Mouse (Mus musculus): ENCODE measurements around the gene Atp1b2. TPM values are rescaled to one million over a fixed set of nuclear protein-coding genes. Genes with fewer than 3 reads are reported as not detected.

Atp1b2 gene
- polyA plus RNA-seq (2014; fragmentation: Nextera tagmentation; extraction: Ambion mirVana): 5.2 and 6.0 TPM in 2 replicates

DNA sequence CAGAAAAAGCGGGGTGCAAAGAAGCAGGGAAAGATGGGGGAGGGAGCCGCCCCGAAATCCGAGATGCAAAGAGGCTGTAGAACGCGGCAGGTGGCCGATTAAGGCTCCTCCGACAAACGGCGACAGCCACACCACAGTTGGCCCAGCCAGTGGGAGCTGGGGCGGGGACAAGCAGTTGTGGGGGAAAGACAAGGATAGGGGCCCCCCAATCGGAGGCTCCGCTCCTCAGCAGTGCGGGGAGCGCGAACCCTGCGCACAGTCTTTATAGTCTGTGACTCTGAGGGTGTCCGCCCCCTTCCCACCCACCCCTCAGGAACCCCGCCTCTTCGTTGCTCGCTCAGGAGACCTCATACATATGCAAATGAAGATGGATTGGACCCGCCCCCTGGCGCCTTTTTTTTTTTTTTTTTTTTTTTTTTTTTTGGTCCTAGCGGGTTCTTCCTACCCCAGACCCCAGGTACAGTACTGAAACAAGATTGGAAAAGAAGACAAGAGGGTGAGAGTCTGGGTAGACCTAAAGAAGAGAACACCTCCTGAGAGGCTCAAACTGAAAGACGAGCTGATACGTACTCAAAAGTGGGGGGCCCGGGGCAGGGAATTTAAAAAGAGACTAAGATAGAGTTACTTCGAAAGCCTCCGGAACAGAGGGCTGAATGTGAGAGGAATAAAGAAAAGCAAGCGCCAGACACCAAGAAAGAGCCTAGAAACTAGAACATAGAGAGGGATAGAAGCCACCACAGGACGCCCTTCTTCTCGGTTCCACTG lies at the start of gene Atp1b2:
Gene Atp1b2, minus strand, starts transcription at position 217 of the 765 bp plus-strand sequence.
- no peaks in the 10 kb centered on the region for H3K9me3 ChIP-seq (replicated peaks; ENCODE audit: control insufficient read depth, low read length)
- peak within 1 kb of the TSS; percentile 25; the same call in 1 of the 2 replicates for H3K27ac ChIP-seq (replicated peaks; ENCODE audit: low read depth, low read length)
- ATAC-seq (replicated peaks; ENCODE audit: insufficient number of reproducible peaks, low FRiP score, low TSS enrichment, low read depth) (peak; percentile 82), DNase-seq (ENCODE audit: low spot score) (peak; percentile 81)
- H3K4me1 ChIP-seq (ENCODE audit: control insufficient read depth, insufficient read depth, low read length): no peaks in the 10 kb centered on the region; the same call in 1 of the 2 replicates
- peak within 1 kb of the TSS; percentile 56 for H3K4me3 ChIP-seq (ENCODE audit: low read depth, low read length)
- peak within 1 kb of the TSS; percentile 64 for H3K9ac ChIP-seq (replicated peaks; ENCODE audit: low read length)
- no peaks in the 10 kb centered on the region for H3K36me3 ChIP-seq (replicated peaks; ENCODE audit: control insufficient read depth, insufficient read depth, low read depth, low read length)
- WGBS: 3% methylated on average over 32 of the region's 32 CpGs
- H3K27me3 ChIP-seq (ENCODE audit: control insufficient read depth, insufficient read depth, low read length): peaks cover 10% of the 10 kb centered on the region
- peak within 1 kb of the TSS; percentile 100 for H3K4me2 ChIP-seq (ENCODE audit: low read depth, low read length)

- Histone ChIP-seq H3K9ac (replicated peaks; ENCODE audit: low read length) (no peak overlapping the region), H3K9me3 (replicated peaks; ENCODE audit: control insufficient read depth, low read length) (no peaks in the 10 kb centered on the region), H3K36me3 (replicated peaks; ENCODE audit: control insufficient read depth, insufficient read depth, low read depth, low read length) (peaks cover 28% of the 10 kb centered on the region), H3K4me1 (ENCODE audit: control insufficient read depth, insufficient read depth, low read length) (no peaks in the 10 kb centered on the region; the same call in 1 of the 2 replicates), H3K27ac (replicated peaks; ENCODE audit: low read depth, low read length) (no peak overlapping the region), H3K4me2 (ENCODE audit: low read depth, low read length) (no peak overlapping the region), H3K27me3 (ENCODE audit: control insufficient read depth, insufficient read depth, low read length) (no peaks in the 10 kb centered on the region), H3K4me3 (ENCODE audit: low read depth, low read length) (no peak overlapping the region)
- 31% methylated on average over 9 of the region's 9 CpGs for WGBS
- DNase-seq (ENCODE audit: low spot score) (no peak), ATAC-seq (replicated peaks; ENCODE audit: insufficient number of reproducible peaks, low FRiP score, low TSS enrichment, low read depth) (no peak)
These were observed 49.0 kb upstream of the Atp1b2 start for GRCm38 (mm10) chr11:69654760-69655159.

DNA sequence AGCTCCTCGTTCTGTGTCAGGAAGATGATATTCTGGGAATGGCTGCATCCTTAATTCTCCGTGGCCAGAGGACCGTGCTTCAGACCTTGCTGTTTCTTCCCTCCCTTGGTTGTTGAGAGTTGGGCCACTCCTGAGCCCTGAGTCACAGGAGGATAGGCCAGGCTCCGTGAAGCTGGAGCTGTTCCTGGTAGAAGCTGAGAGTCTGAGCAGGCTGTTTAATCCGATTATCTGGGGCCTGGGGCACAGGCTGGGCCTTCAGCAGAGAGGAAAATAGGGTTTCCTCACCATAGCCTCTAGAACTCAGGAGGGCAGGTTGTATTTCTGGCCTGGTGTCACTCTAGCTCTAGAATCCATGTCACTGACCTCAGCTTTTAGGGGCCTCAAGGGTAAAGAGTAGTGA lies 47.7 kb upstream of the Atp1b2 start:
- Histone ChIP-seq H3K9ac (replicated peaks; ENCODE audit: low read length) (no peak overlapping the region), H3K27me3 (ENCODE audit: control insufficient read depth, insufficient read depth, low read length) (no peaks in the 10 kb centered on the region), H3K4me2 (ENCODE audit: low read depth, low read length) (no peak overlapping the region), H3K9me3 (replicated peaks; ENCODE audit: control insufficient read depth, low read length) (no peaks in the 10 kb centered on the region), H3K4me1 (ENCODE audit: control insufficient read depth, insufficient read depth, low read length) (no peaks in the 10 kb centered on the region; the same call in 1 of the 2 replicates), H3K4me3 (ENCODE audit: low read depth, low read length) (no peak overlapping the region), H3K27ac (replicated peaks; ENCODE audit: low read depth, low read length) (no peak overlapping the region), H3K36me3 (replicated peaks; ENCODE audit: control insufficient read depth, insufficient read depth, low read depth, low read length) (peaks cover 29% of the 10 kb centered on the region)
- 70% methylated on average over 5 of the region's 5 CpGs for WGBS
- no peak for DNase-seq (ENCODE audit: low spot score)
- ATAC-seq (replicated peaks; ENCODE audit: insufficient number of reproducible peaks, low FRiP score, low TSS enrichment, low read depth): no peak

DNA sequence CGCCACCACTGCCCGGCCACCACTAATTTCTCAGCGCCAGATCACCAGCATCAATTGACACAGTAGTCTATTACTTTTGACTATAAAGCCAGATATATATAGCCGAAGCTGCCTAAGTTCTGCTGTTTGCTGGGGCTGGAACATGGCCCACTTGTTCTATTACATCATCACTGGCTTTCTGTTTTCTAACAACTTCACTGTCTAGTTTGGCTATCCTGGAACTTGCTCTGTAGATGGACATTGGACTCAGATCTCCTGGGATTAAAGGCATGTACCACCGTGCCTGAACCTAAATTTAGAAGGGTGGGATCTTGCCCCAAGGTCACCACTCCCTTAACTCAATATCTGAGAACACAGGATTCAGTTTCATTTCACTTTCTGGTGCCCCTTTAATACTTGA lies 40.1 kb upstream of the Atp1b2 start:
- DNase-seq (ENCODE audit: low spot score) (no peak), ATAC-seq (replicated peaks; ENCODE audit: insufficient number of reproducible peaks, low FRiP score, low TSS enrichment, low read depth) (no peak)
- no peaks in the 10 kb centered on the region for H3K27me3 ChIP-seq (ENCODE audit: control insufficient read depth, insufficient read depth, low read length)
- H3K4me3 ChIP-seq (ENCODE audit: low read depth, low read length): no peak overlapping the region
- no peaks in the 10 kb centered on the region for H3K9me3 ChIP-seq (replicated peaks; ENCODE audit: control insufficient read depth, low read length)
- H3K4me1 ChIP-seq (ENCODE audit: control insufficient read depth, insufficient read depth, low read length): no peaks in the 10 kb centered on the region
- H3K4me2 ChIP-seq (ENCODE audit: low read depth, low read length): no peak overlapping the region
- no peak overlapping the region for H3K9ac ChIP-seq (replicated peaks; ENCODE audit: low read length)
- 92% methylated on average over 5 of the region's 5 CpGs for WGBS
- H3K27ac ChIP-seq (replicated peaks; ENCODE audit: low read depth, low read length): no peak overlapping the region
- H3K36me3 ChIP-seq (replicated peaks; ENCODE audit: control insufficient read depth, insufficient read depth, low read depth, low read length): peaks cover 38% of the 10 kb centered on the region

- Histone ChIP-seq H3K4me1 (ENCODE audit: control insufficient read depth, insufficient read depth, low read length) (no peaks in the 10 kb centered on the region), H3K36me3 (replicated peaks; ENCODE audit: control insufficient read depth, insufficient read depth, low read depth, low read length) (peaks cover 3% of the 10 kb centered on the region), H3K27me3 (ENCODE audit: control insufficient read depth, insufficient read depth, low read length) (no peaks in the 10 kb centered on the region), H3K27ac (replicated peaks; ENCODE audit: low read depth, low read length) (no peak overlapping the region), H3K9me3 (replicated peaks; ENCODE audit: control insufficient read depth, low read length) (no peaks in the 10 kb centered on the region), H3K9ac (replicated peaks; ENCODE audit: low read length) (no peak overlapping the region), H3K4me2 (ENCODE audit: low read depth, low read length) (no peak overlapping the region), H3K4me3 (ENCODE audit: low read depth, low read length) (no peak overlapping the region)
- DNase-seq (ENCODE audit: low spot score) (no peak), ATAC-seq (replicated peaks; ENCODE audit: insufficient number of reproducible peaks, low FRiP score, low TSS enrichment, low read depth) (no peak)
- WGBS: 87% methylated on average over 3 of the region's 3 CpGs
These were observed 29.7 kb upstream of the Atp1b2 start for GRCm38 (mm10) chr11:69635471-69635870.

GRCm38 (mm10) chr11:69633128-69633866 lies 27.6 kb upstream of the Atp1b2 start:
- ATAC-seq (replicated peaks; ENCODE audit: insufficient number of reproducible peaks, low FRiP score, low TSS enrichment, low read depth) (peak; percentile 61), DNase-seq (ENCODE audit: low spot score) (no peak)
- WGBS: under 1% methylated on average over 37 of the region's 50 CpGs
- Histone ChIP-seq H3K4me1 (ENCODE audit: control insufficient read depth, insufficient read depth, low read length) (no peaks in the 10 kb centered on the region), H3K9ac (replicated peaks; ENCODE audit: low read length) (peak overlapping the region; percentile 97), H3K27ac (replicated peaks; ENCODE audit: low read depth, low read length) (peak overlapping the region; percentile 95), H3K4me3 (ENCODE audit: low read depth, low read length) (peak overlapping the region; percentile 98), H3K36me3 (replicated peaks; ENCODE audit: control insufficient read depth, insufficient read depth, low read depth, low read length) (no peaks in the 10 kb centered on the region; the same call in 1 of the 2 replicates), H3K27me3 (ENCODE audit: control insufficient read depth, insufficient read depth, low read length) (no peaks in the 10 kb centered on the region), H3K9me3 (replicated peaks; ENCODE audit: control insufficient read depth, low read length) (no peaks in the 10 kb centered on the region), H3K4me2 (ENCODE audit: low read depth, low read length) (peak overlapping the region; percentile 74)

DNA sequence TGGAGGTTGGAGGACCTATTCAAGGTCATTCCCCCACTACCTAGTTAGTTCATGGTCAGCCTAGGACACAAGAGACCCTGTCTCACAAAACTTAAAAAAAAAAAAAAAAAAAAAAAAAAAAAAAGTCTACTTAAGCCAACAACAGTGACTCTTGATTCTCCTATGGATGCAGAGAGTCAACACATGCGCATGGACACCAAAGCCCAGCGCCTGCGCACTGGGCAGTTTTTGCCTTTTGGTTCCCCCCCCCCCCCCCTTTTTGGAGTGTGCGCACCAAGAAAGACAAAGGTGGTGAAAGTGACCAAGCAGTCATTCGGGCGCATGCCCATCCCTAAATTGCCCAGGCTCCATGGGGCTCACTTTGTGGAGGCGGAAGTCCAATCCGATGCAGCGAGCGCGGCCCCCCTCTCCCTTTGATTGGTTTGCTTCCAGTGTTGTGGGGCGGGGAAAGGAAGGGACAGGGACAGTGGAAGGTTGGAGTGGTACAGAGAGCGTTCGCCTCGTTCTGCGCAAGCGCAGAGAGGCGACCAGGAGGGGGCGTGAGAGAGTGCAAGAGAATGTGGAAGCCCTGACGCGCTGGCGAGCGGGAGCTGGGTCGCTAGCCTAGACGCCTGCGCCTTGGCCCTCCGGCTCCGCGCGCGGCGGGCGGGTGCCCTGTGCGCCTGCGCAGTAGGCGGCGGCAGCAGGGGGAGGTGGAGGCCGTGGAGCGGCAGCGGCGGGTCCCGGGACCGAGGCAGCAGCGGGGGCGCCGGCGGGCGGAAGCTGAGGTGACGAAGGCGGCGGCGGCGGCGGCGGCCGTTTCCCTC lies 26.7 kb upstream of the Atp1b2 start, which contains the start of gene Fxr2:
Gene Fxr2, plus strand, starts transcription at position 707 of the 806 bp plus-strand sequence.
- Histone ChIP-seq H3K27ac (replicated peaks; ENCODE audit: low read depth, low read length) (peak within 1 kb of the TSS; percentile 95), H3K4me1 (ENCODE audit: control insufficient read depth, insufficient read depth, low read length) (no peaks in the 10 kb centered on the region), H3K4me2 (ENCODE audit: low read depth, low read length) (peak within 1 kb of the TSS; percentile 74), H3K27me3 (ENCODE audit: control insufficient read depth, insufficient read depth, low read length) (no peaks in the 10 kb centered on the region), H3K9me3 (replicated peaks; ENCODE audit: control insufficient read depth, low read length) (no peaks in the 10 kb centered on the region), H3K9ac (replicated peaks; ENCODE audit: low read length) (peak within 1 kb of the TSS; percentile 97), H3K36me3 (replicated peaks; ENCODE audit: control insufficient read depth, insufficient read depth, low read depth, low read length) (no peaks in the 10 kb centered on the region; the same call in 1 of the 2 replicates), H3K4me3 (ENCODE audit: low read depth, low read length) (peak within 1 kb of the TSS; percentile 98)
- ATAC-seq (replicated peaks; ENCODE audit: insufficient number of reproducible peaks, low FRiP score, low TSS enrichment, low read depth) (peak; percentile 99), DNase-seq (ENCODE audit: low spot score) (peak; percentile 100)
- WGBS: under 1% methylated on average over 38 of the region's 56 CpGs
